Mouse (Mus musculus) C2C12 (cell line): ENCODE data around the gene Siglech. TPM values are rescaled to one million over a fixed set of nuclear protein-coding genes. Genes with fewer than 3 reads are reported as not detected.

Experiments
- H3K27me3 ChIP-seq: one replicate; pipeline ENCODE4 v1.6.1; 2011; ENCODE audit not compliant: control insufficient read depth, insufficient read depth, insufficient read length
- H3K36me3 ChIP-seq: one replicate; pipeline ENCODE4 v1.6.1; 2011; ENCODE audit not compliant: control insufficient read depth, insufficient read depth
- H3K4me3 ChIP-seq: one replicate; pipeline ENCODE4 v1.5.1; 2011; ENCODE audit warnings: mild to moderate bottlenecking, control low read depth; ENCODE audit not compliant: poor library complexity, insufficient read depth, severe bottlenecking
- H3K79me2 ChIP-seq: one replicate; pipeline ENCODE4 v1.6.1; 2011; ENCODE audit not compliant: control insufficient read depth, insufficient read depth
- H3K79me3 ChIP-seq: one replicate; pipeline ENCODE4 v1.6.1; 2011; ENCODE audit warnings: low read depth, control low read depth
- H3ac ChIP-seq: one replicate; pipeline ENCODE3; 2011; ENCODE audit warnings: low read depth; ENCODE audit not compliant: control insufficient read depth, insufficient read length
- CEBPB ChIP-seq: IDR thresholded peaks from one replicate; pipeline ENCODE4 v1.6.1; 2011; ENCODE audit warnings: low read depth, mild to moderate bottlenecking, control low read depth, moderate library complexity
- CTCF ChIP-seq: IDR thresholded peaks from one replicate; pipeline ENCODE4 v1.5.1; 2011; ENCODE audit not compliant: control insufficient read depth, insufficient read depth, insufficient read length
- FOSL1 ChIP-seq: IDR thresholded peaks from one replicate; pipeline ENCODE4 v1.8.0; 2011; ENCODE audit warnings: mild to moderate bottlenecking, low read length; ENCODE audit not compliant: poor library complexity, insufficient read depth, severe bottlenecking
- MAX ChIP-seq: IDR thresholded peaks from one replicate; pipeline ENCODE4 v1.6.1; 2011; ENCODE audit warnings: mild to moderate bottlenecking, control low read depth
- MYOD1 ChIP-seq: IDR thresholded peaks from one replicate; pipeline ENCODE4 v1.6.1; 2011; ENCODE audit warnings: low read depth; ENCODE audit not compliant: control insufficient read depth, insufficient read length
- MYOG ChIP-seq: IDR thresholded peaks from one replicate; pipeline ENCODE4 v1.6.1; 2011; ENCODE audit not compliant: control insufficient read depth, insufficient read length; ENCODE audit errors: extremely low read depth
- USF1 ChIP-seq: IDR thresholded peaks from one replicate; pipeline ENCODE4 v1.6.1; 2011; ENCODE audit warnings: low read depth, mild to moderate bottlenecking, control low read depth, moderate library complexity
- polyA plus RNA-seq: library from polyadenylated mRNA; unstranded; fragments of >200 nt; fragmentation: generic; extraction: Trizol; gene quantifications from one replicate; pipeline ENCODE4 v1.2.1, GENCODE M21; 2012; ENCODE audit warnings: missing spikeins

The Siglech gene
- polyA plus RNA-seq, 1 experiment: not detected

DNA sequence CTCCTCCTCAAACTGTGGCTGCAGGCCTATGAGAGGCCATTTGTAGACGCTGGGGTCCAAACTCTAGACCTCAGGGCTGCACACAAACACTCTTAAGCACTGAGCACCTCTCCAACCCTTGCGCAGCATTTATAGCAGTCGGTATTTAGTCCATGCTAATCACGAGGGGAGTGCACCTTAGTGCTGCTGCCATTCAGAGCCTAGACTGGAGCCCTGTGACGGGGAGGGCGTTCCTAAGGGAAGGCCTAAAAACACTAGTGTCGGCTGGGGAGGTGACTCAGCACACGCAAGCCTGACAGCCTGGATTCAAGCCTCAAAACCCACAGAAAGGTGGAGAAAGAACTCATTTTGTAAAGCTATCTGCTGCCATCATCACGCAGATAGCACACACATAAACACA, 59.6 kb downstream of the Siglech start:
- Histone ChIP-seq H3K79me3 (no peaks in the 10 kb centered on the region), H3K27me3 (no peaks in the 10 kb centered on the region), H3K79me2 (no peaks in the 10 kb centered on the region), H3ac (no peak overlapping the region), H3K36me3 (peaks cover 54% of the 10 kb centered on the region), H3K4me3 (no peak overlapping the region)
- no peak for TF ChIP-seq MYOD1
- no peak for TF ChIP-seq CTCF
- no peak for TF ChIP-seq MAX
- no peak for TF ChIP-seq FOSL1
- TF ChIP-seq CEBPB: no peak
- no peak for TF ChIP-seq USF1
- no peak for TF ChIP-seq MYOG

Other genes with a start within 250 kb of the Siglech start
- 3.6 TPM for gene Tubgcp5, start 26.0 kb downstream of the Siglech start, polyA plus RNA-seq
- gene Cyfip1, start 73.6 kb downstream of the Siglech start, polyA plus RNA-seq: 47.9 TPM
- 17.2 TPM for gene Nipa2, start 194.3 kb downstream of the Siglech start, polyA plus RNA-seq